Mouse (Mus musculus) liver, embryonic 16.5 days (tissue): ENCODE measurements at regions not wholly inside any gene's neighbourhood (a gene's known extent, or its start where the extent isn't known, plus 50 kb on each side); places are given as distances from the start of the nearest gene placed in this dataset.

Source experiments
- ATAC-seq: fragments of 200-750 bp; cut with Nextera tagmentation; 2 replicates; pipeline ENCODE4 v1.8.0; 2017; ENCODE audit warnings: low read depth, mild to moderate bottlenecking, moderate number of reproducible peaks, moderate library complexity
- H3K27ac ChIP-seq: fragments of 300-500 bp; sonication (generic); 2 replicates; pipeline ENCODE4 v1.5.1; 2014; ENCODE audit warnings: mild to moderate bottlenecking, low read length
- H3K27me3 ChIP-seq: fragments of 300-500 bp; sonication (generic); 2 replicates; pipeline ENCODE4 v1.6.1; 2014; ENCODE audit warnings: low read depth, low read length, mixed read lengths; ENCODE audit not compliant: control insufficient read depth, insufficient read depth
- H3K36me3 ChIP-seq: fragments of 300-500 bp; sonication (generic); 2 replicates; pipeline ENCODE4 v1.6.1; 2014; ENCODE audit warnings: mild to moderate bottlenecking; ENCODE audit not compliant: control insufficient read depth, insufficient read depth
- H3K4me1 ChIP-seq: fragments of 300-500 bp; sonication (generic); 2 replicates; pipeline ENCODE4 v1.6.1; 2014; ENCODE audit warnings: low read depth, low read length, mixed read lengths; ENCODE audit not compliant: control insufficient read depth
- H3K4me2 ChIP-seq: fragments of 300-500 bp; sonication (generic); 2 replicates; pipeline ENCODE4 v1.6.1; 2014; ENCODE audit warnings: low read depth, low read length, mixed read lengths
- H3K4me3 ChIP-seq: fragments of 300-500 bp; sonication (generic); 2 replicates; pipeline ENCODE4 v1.5.1; 2014; ENCODE audit warnings: low read depth, mild to moderate bottlenecking, low read length
- H3K9ac ChIP-seq: fragments of 300-500 bp; sonication (generic); 2 replicates; pipeline ENCODE4 v1.6.1; 2014; ENCODE audit warnings: low read depth, low read length
- H3K9me3 ChIP-seq: fragments of 300-500 bp; sonication (generic); replicated peaks from 2 replicates; pipeline ENCODE4 v1.6.1; 2016; ENCODE audit warnings: low read length; ENCODE audit not compliant: control insufficient read depth
- WGBS: fragments of 180-500 bp; shearing (Covaris S2); extraction: QIAGEN DNeasy Blood & Tissue Kit; methylation state at CpG from one replicate; pipeline ENCODE4 v1.1.7; 2014; ENCODE audit not compliant: insufficient replicate concordance; 5-methylcytosine and 5-hydroxymethylcytosine counted together

- Histone ChIP-seq H3K4me1 (no peaks in the 10 kb centered on the region), H3K4me2 (no peak overlapping the region), H3K9ac (no peak overlapping the region), H3K4me3 (no peak overlapping the region), H3K27me3 (no peaks in the 10 kb centered on the region), H3K9me3 (no peaks in the 10 kb centered on the region), H3K27ac (no peak overlapping the region), H3K36me3 (no peaks in the 10 kb centered on the region)
- 44% methylated on average over 8 of the region's 8 CpGs for WGBS
- no peak for ATAC-seq
Measured at GRCm38 (mm10) chr4:99385381-99385780, 89.7 kb downstream of the Gm12689 start.

GRCm38 (mm10) chr4:99389428-99389827 is 93.7 kb downstream of the Gm12689 start:
- Histone ChIP-seq H3K27me3 (no peaks in the 10 kb centered on the region), H3K9me3 (no peaks in the 10 kb centered on the region), H3K4me1 (no peaks in the 10 kb centered on the region), H3K9ac (no peak overlapping the region), H3K4me3 (no peak overlapping the region), H3K27ac (no peak overlapping the region), H3K4me2 (no peak overlapping the region), H3K36me3 (no peaks in the 10 kb centered on the region)
- no peak for ATAC-seq
- 38% methylated on average over 1 of the region's 1 CpGs for WGBS

DNA sequence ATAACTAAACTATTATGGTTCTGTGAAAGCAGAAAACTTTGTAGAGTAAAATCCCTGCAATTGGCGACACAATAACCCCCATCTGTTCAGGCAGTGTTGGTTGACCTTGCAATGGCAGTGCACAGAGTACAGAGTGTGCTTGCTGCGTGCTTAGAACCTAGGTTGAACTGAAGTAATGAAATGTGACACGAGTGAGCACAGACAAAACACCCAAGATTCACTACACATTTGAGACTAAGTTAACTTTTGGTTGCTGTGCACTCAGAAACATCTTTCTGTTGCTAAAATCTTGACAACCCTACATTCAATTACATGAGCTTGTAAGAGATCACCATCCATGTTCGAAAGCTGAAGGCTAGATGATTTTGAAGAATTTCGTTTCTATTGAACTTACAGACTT is 97.3 kb downstream of the Gm12689 start:
- no peak overlapping the region for H3K9ac ChIP-seq
- no peak overlapping the region for H3K4me3 ChIP-seq
- ATAC-seq: no peak
- H3K4me1 ChIP-seq: no peaks in the 10 kb centered on the region
- no peaks in the 10 kb centered on the region for H3K36me3 ChIP-seq
- 55% methylated on average over 5 of the region's 5 CpGs for WGBS
- no peak overlapping the region for H3K4me2 ChIP-seq
- H3K27me3 ChIP-seq: no peaks in the 10 kb centered on the region
- H3K27ac ChIP-seq: no peak overlapping the region
- no peaks in the 10 kb centered on the region for H3K9me3 ChIP-seq

DNA sequence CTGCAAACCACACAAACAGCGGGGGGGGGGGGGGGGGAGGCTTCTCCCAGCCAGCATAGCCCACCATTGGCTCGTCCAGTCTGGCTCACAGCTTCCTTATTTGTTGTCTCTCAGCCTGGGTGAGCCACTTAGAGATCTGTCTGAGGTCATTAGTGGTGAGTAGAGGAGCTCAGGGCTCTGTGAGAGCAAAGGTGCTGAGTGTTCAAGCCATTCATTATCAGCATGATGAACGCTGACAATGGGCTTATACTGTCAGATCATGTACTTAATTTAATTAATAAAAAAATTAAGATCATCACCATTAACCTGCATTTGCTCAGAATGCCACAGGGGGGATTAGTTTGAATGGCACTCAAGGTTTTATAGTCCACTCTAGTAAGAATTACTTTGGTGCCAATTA is 98.5 kb downstream of the Gm12689 start:
- H3K27me3 ChIP-seq: no peaks in the 10 kb centered on the region
- no peaks in the 10 kb centered on the region for H3K4me1 ChIP-seq
- H3K4me3 ChIP-seq: no peak overlapping the region
- H3K36me3 ChIP-seq: no peaks in the 10 kb centered on the region
- H3K9ac ChIP-seq: no peak overlapping the region
- ATAC-seq: no peak
- no peak overlapping the region for H3K4me2 ChIP-seq
- 45% methylated on average over 3 of the region's 3 CpGs for WGBS
- no peak overlapping the region for H3K27ac ChIP-seq
- no peaks in the 10 kb centered on the region for H3K9me3 ChIP-seq

- H3K4me1 ChIP-seq: no peaks in the 10 kb centered on the region
- H3K4me3 ChIP-seq: no peak overlapping the region
- H3K27ac ChIP-seq: no peak overlapping the region
- H3K36me3 ChIP-seq: no peaks in the 10 kb centered on the region
- ATAC-seq: no peak
- 55% methylated on average over 7 of the region's 7 CpGs for WGBS
- no peaks in the 10 kb centered on the region for H3K27me3 ChIP-seq
- H3K9me3 ChIP-seq: no peaks in the 10 kb centered on the region
- H3K9ac ChIP-seq: no peak overlapping the region
- H3K4me2 ChIP-seq: no peak overlapping the region
Measured at GRCm38 (mm10) chr4:99407466-99407865, 111.8 kb downstream of the Gm12689 start.

DNA sequence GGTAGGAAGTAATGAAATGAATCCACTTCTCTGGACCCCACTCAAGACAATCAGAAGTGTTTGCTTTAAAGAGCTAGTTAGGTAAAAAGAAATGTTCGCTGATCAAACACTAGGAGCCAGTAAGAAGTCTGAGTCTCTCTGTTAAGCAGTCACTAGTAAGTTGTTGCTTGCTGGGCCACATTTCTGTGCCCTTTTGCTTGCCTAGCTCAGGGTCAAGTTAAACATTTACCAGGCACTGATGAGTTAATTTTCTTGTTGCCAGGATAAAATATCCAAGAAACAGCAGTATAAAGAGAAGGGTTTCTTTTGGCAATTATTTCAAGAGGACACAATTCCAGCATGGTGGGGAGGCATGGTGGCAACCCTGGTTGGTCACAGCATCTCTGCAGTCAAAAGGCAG is 127.7 kb downstream of the Gm12689 start:
- WGBS: 42% methylated on average over 1 of the region's 1 CpGs
- Histone ChIP-seq H3K9ac (no peak overlapping the region), H3K4me3 (no peak overlapping the region), H3K4me1 (no peaks in the 10 kb centered on the region), H3K27ac (no peak overlapping the region), H3K9me3 (no peaks in the 10 kb centered on the region), H3K36me3 (no peaks in the 10 kb centered on the region), H3K27me3 (no peaks in the 10 kb centered on the region), H3K4me2 (no peak overlapping the region)
- ATAC-seq: no peak

DNA sequence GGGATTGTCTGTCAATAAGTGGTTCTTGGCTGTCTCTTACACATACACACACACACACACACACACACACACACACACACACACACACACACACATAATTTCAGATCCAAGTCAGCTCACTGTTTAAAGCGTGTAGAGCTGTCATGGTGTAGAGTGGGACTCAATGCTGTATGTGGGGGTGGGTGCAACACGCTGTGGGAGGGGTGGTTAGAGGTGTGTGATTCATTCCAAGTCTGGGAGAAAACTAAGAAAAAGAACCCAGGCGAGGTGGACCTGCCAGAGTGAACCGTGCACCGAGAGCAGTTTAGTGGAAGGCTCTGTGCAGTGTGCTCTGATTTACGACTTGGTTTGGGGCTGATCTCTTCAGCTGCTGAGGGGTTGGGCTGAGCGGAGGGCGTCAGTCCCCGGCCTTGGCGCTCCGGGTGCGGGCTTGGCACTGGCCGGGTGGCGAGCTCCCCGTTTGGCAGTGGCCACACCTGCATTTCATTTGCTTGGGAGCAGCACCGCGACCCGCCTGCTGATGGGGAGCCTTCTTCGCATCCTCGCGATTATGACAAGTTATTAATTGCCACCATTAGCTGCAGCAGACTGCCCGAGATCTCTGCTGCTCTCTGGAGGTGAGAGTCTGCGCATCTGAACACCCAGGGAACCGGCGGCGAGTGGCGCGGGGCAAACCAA is 149.5 kb downstream of the Gm12689 start:
- WGBS: 40% methylated on average over 28 of the region's 28 CpGs
- no peaks in the 10 kb centered on the region for H3K4me1 ChIP-seq
- H3K9ac ChIP-seq: no peak overlapping the region
- no peak overlapping the region for H3K4me3 ChIP-seq
- ATAC-seq: no peak
- H3K27me3 ChIP-seq: no peaks in the 10 kb centered on the region
- no peaks in the 10 kb centered on the region for H3K36me3 ChIP-seq
- no peak overlapping the region for H3K4me2 ChIP-seq
- H3K27ac ChIP-seq: no peak overlapping the region
- H3K9me3 ChIP-seq: no peaks in the 10 kb centered on the region

DNA sequence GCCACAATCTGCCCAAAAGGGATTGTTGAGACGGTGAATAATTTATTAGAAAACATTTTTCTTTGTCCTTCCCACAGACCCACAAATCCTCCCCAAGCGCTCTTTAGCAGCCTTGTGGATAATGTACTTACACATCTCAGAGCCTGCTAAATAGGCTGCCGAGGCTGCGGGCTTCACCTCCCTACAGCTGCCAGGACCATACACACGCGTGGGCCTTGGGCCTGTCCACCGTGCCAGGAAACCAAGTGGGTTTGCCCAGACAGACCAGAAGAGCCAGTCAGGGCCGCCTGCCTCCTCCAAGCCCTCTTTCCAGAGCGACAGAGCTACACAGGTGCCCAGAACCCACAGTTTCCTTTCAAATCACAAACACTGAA is 150.0 kb downstream of the Gm12689 start:
- Histone ChIP-seq H3K27ac (no peak overlapping the region), H3K4me3 (no peak overlapping the region), H3K4me2 (no peak overlapping the region), H3K9ac (no peak overlapping the region), H3K27me3 (no peaks in the 10 kb centered on the region), H3K36me3 (no peaks in the 10 kb centered on the region), H3K4me1 (no peaks in the 10 kb centered on the region), H3K9me3 (no peaks in the 10 kb centered on the region)
- no peak for ATAC-seq
- 43% methylated on average over 9 of the region's 9 CpGs for WGBS

DNA sequence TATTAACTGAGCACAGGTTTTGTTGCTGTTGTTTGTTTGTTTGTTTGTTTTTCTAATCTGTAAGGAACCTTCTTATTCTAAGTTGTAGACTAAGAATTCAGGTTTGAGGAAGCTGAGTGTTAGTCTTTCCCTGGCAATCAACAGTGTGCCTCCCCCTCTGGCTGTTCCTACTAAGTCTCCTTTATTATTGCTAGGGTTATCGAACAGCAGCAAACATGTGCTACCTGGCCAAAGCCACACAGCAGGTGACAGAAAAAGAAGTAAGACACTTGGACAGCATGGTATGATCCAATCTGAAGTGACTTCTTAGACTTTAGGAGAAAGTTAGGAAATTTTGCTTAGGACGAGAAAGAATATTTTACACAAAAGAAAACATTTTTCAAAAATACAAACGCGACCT is 163.3 kb downstream of the Gm12689 start:
- Histone ChIP-seq H3K27me3 (no peaks in the 10 kb centered on the region), H3K4me2 (no peak overlapping the region), H3K27ac (no peak overlapping the region), H3K4me3 (no peak overlapping the region), H3K36me3 (no peaks in the 10 kb centered on the region), H3K9ac (no peak overlapping the region), H3K4me1 (no peaks in the 10 kb centered on the region), H3K9me3 (no peaks in the 10 kb centered on the region)
- WGBS: 62% methylated on average over 4 of the region's 4 CpGs
- no peak for ATAC-seq
